In the genomic region with DNA sequence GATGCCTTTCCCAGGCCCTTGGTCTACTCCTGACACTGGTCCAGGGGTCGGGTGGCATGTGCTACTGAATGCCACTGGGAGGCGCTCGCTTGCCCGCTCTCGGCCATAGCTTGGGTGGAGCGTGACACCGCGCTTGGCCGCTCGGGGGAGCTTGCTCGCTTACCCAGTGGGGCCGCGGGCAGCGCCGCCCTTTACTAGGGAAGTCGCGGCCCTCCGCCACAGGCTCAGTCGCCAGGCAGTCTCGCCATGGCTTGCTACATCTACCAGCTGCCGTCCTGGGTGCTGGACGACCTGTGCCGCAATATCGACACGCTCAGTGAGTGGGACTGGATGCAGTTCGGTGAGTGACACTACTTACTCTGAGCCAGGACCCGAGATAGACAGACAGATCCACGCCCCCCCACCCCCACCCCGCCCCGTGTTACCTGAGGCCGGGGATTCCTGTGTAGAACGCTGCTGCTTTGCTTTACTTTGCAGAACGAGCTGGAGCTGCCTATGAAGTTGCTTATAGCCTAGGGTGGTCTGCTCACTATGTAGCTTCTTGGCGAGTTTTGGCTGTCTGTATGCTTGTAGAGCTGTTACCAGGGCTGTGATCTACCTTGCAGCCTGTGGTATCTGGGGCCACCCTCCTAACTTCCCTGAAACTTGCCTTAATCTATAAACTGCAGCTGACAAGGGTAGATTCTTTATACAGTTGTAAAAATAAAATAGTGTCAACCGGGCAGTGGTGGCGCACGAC, we compare ENCODE assay signal across 7 mouse cellular contexts. TPM values are rescaled to one million over a fixed set of nuclear protein-coding genes. Genes with fewer than 3 reads are reported as not detected.
DNase-seq lines count a peak whose midpoint lies in the region; ATAC-seq and TF ChIP-seq lines count a peak whose summit lies in the region.

A gene (plus strand): TSS at position 166 of the 739 bp plus-strand sequence.

- DNase-seq in adrenal gland, postnatal 14 days = peak; percentile 98
- DNase-seq in heart, adult 18-20 months = peak; percentile 97
- DNase-seq in kidney, adult 2 months = peak; percentile 97
- peak; percentile 85 to 96 for DNase-seq in spleen, adult 2 months (ENCODE audit: low read depth in 1 of 2, low spot score in 2 of 2)

- no peaks in the 10 kb centered on the region for H3K36me3 ChIP-seq in embryonic facial prominence, embryonic 12.5 days
- no peaks in the 10 kb centered on the region for H3K36me3 ChIP-seq in kidney, adult 2 months (ENCODE audit: control insufficient read depth, insufficient read depth, low read length)
- H3K36me3 ChIP-seq in limb, embryonic 12.5 days = peaks cover 9% of the 10 kb centered on the region; the same call in 1 of the 2 replicates
- H3K36me3 ChIP-seq in midbrain, embryonic 15.5 days (replicated peaks) = no peaks in the 10 kb centered on the region
- H3K36me3 ChIP-seq in spleen, adult 2 months (ENCODE audit: control insufficient read depth, insufficient read depth, low read length) = no peaks in the 10 kb centered on the region; the same call in 1 of the 2 replicates

- TF ChIP-seq CTCF in kidney, adult 2 months (conservative IDR thresholded peaks at IDR 0.05; ENCODE audit: insufficient read depth, insufficient read length, low read depth, low read length) = peak; percentile 96; the same call in 1 of the 2 replicates
- peak; percentile 99 for TF ChIP-seq CTCF in spleen, adult 2 months (IDR thresholded peaks at IDR 0.05; ENCODE audit: extremely low read depth, insufficient read depth, insufficient read length, insufficient replicate concordance)

- ATAC-seq in embryonic facial prominence, embryonic 12.5 days (ENCODE audit: insufficient number of reproducible peaks, insufficient read depth, low FRiP score, low TSS enrichment) = peak; percentile 79
- ATAC-seq in limb, embryonic 12.5 days (ENCODE audit: insufficient number of reproducible peaks, insufficient read depth, low FRiP score, low TSS enrichment, low read depth) = peak; percentile 95
- peak; percentile 95 for ATAC-seq in midbrain, embryonic 15.5 days (replicated peaks)

- TF ChIP-seq POLR2A in kidney, adult 2 months (IDR thresholded peaks at IDR 0.05; ENCODE audit: low read depth, low read length) = peak; percentile 84
- peak; percentile 90 for TF ChIP-seq POLR2A in spleen, adult 2 months (IDR thresholded peaks at IDR 0.05; ENCODE audit: low read depth, low read length)

- H3K4me1 ChIP-seq in embryonic facial prominence, embryonic 12.5 days = no peaks in the 10 kb centered on the region; the same call in 1 of the 2 replicates
- H3K4me1 ChIP-seq in kidney, adult 2 months (ENCODE audit: control insufficient read depth, insufficient read depth, low read length) = peaks cover 8% of the 10 kb centered on the region; the same call in 1 of the 2 replicates
- H3K4me1 ChIP-seq in limb, embryonic 12.5 days (replicated peaks) = no peaks in the 10 kb centered on the region
- H3K4me1 ChIP-seq in midbrain, embryonic 15.5 days = peaks cover 2% of the 10 kb centered on the region; the same call in 1 of the 2 replicates
- H3K4me1 ChIP-seq in spleen, adult 2 months (ENCODE audit: control insufficient read depth, insufficient read depth, insufficient read length) = peaks cover 4% of the 10 kb centered on the region; the same call in 1 of the 2 replicates

- no peak within 1 kb of the TSS for H3K27ac ChIP-seq in embryonic facial prominence, embryonic 12.5 days
- peak within 1 kb of the TSS; percentile 85 for H3K27ac ChIP-seq in kidney, adult 2 months (ENCODE audit: insufficient read depth, low read depth, low read length)
- H3K27ac ChIP-seq in limb, embryonic 12.5 days = peak within 1 kb of the TSS; percentile 17; the same call in 1 of the 2 replicates
- no peak within 1 kb of the TSS for H3K27ac ChIP-seq in midbrain, embryonic 15.5 days
- peak within 1 kb of the TSS; percentile 78 for H3K27ac ChIP-seq in spleen, adult 2 months (ENCODE audit: insufficient read depth, low read length)

- 7% methylated on average over 37 of the region's 37 CpGs for WGBS in embryonic facial prominence, embryonic 12.5 days
- whole genome bisulfite sequencing in kidney, adult 2 months = 6% methylated on average over 37 of the region's 37 CpGs
- 7% methylated on average over 37 of the region's 37 CpGs for WGBS in limb, embryonic 12.5 days
- WGBS in midbrain, embryonic 15.5 days = 9% methylated on average over 37 of the region's 37 CpGs
- 5% methylated on average over 37 of the region's 37 CpGs for WGBS in spleen, adult 2 months

- H3K27me3 ChIP-seq in embryonic facial prominence, embryonic 12.5 days = no peaks in the 10 kb centered on the region
- no peaks in the 10 kb centered on the region for H3K27me3 ChIP-seq in kidney, adult 2 months (replicated peaks; ENCODE audit: control insufficient read depth, insufficient read depth, low read length)
- H3K27me3 ChIP-seq in limb, embryonic 12.5 days = no peaks in the 10 kb centered on the region
- no peaks in the 10 kb centered on the region for H3K27me3 ChIP-seq in midbrain, embryonic 15.5 days (replicated peaks)
- H3K27me3 ChIP-seq in spleen, adult 2 months (ENCODE audit: control insufficient read depth, insufficient read depth, low read length) = no peaks in the 10 kb centered on the region

- peak within 1 kb of the TSS; percentile 76 for H3K4me2 ChIP-seq in embryonic facial prominence, embryonic 12.5 days (replicated peaks)
- peak within 1 kb of the TSS; percentile 70 for H3K4me2 ChIP-seq in limb, embryonic 12.5 days
- peak within 1 kb of the TSS; percentile 61 for H3K4me2 ChIP-seq in midbrain, embryonic 15.5 days

- peak within 1 kb of the TSS; percentile 58 for H3K9ac ChIP-seq in embryonic facial prominence, embryonic 12.5 days
- peak within 1 kb of the TSS; percentile 63 for H3K9ac ChIP-seq in limb, embryonic 12.5 days (replicated peaks)
- H3K9ac ChIP-seq in midbrain, embryonic 15.5 days = peak within 1 kb of the TSS; percentile 38

- H3K9me3 ChIP-seq in embryonic facial prominence, embryonic 12.5 days = no peaks in the 10 kb centered on the region
- H3K9me3 ChIP-seq in limb, embryonic 12.5 days = no peaks in the 10 kb centered on the region
- H3K9me3 ChIP-seq in midbrain, embryonic 15.5 days = no peaks in the 10 kb centered on the region

- H3K4me3 ChIP-seq in embryonic facial prominence, embryonic 12.5 days = peak within 1 kb of the TSS; percentile 50
- H3K4me3 ChIP-seq in kidney, adult 2 months (ENCODE audit: insufficient read depth, low read depth, low read length) = peak within 1 kb of the TSS; percentile 96
- H3K4me3 ChIP-seq in limb, embryonic 12.5 days (replicated peaks) = peak within 1 kb of the TSS; percentile 52
- H3K4me3 ChIP-seq in midbrain, embryonic 15.5 days = peak within 1 kb of the TSS; percentile 44
- peak within 1 kb of the TSS; percentile 79 for H3K4me3 ChIP-seq in spleen, adult 2 months (ENCODE audit: extremely low read depth, insufficient read depth, insufficient read length)

RNA-seq across cellular contexts. Expression of the gene that starts here (rescaled TPM):
- 17.4 and 22.9 TPM in 2 replicates for total RNA-seq in adrenal gland, postnatal 14 days (2021)
- 3.0 and 3.7 TPM in 2 replicates for polyA plus RNA-seq in embryonic facial prominence, embryonic 12.5 days (2016; fragmentation: Nextera tagmentation; extraction: Ambion mirVana)
- 10 to 100 TPM; 14.2 to 17.8 TPM for total RNA-seq in heart, adult 18-20 months (2021)
- polyA plus RNA-seq in kidney, adult 2 months (2012; rRNA removed) = 53.8 and 67.1 TPM in 2 replicates
- polyA plus RNA-seq in limb, embryonic 12.5 days (2016; fragmentation: Nextera tagmentation; extraction: Ambion mirVana) = 4.1 and 5.4 TPM in 2 replicates
- polyA plus RNA-seq in midbrain, embryonic 15.5 days (2015; fragmentation: Nextera tagmentation; extraction: Ambion mirVana) = 3.0 and 4.3 TPM in 2 replicates
- 42.4 and 56.2 TPM in 2 replicates for polyA plus RNA-seq in spleen, adult 2 months (2012; rRNA removed)

Comparison
In these comparisons a context has a peak if more than half of its experiments do, and no peak if none do; other contexts are left out.
1. H3K27ac ChIP-seq: peak in kidney, adult 2 months (single experiment), limb, embryonic 12.5 days (single experiment) and spleen, adult 2 months (single experiment); none in embryonic facial prominence, embryonic 12.5 days (single experiment) and midbrain, embryonic 15.5 days (single experiment).
2. H3K4me3 ChIP-seq: peak in every context shown above with its lines; median percentile 96 in kidney, adult 2 months; 79 in spleen, adult 2 months; 52 in limb, embryonic 12.5 days; 50 in embryonic facial prominence, embryonic 12.5 days; 44 in midbrain, embryonic 15.5 days.
3. Peak in every context shown above with its lines, with median percentiles within 50 percentile points of each other: DNase-seq, ATAC-seq, H3K4me2 ChIP-seq and H3K9ac ChIP-seq.